Mouse (Mus musculus) granulocyte monocyte progenitor cell, adult 5-6 weeks (primary cell): Measurements from ENCODE around the gene Zfp385c. TPM values are rescaled to one million over a fixed set of nuclear protein-coding genes. Genes with fewer than 3 reads are reported as not detected.

Experiments
- ATAC-seq: replicated peaks from 2 replicates; pipeline ENCODE4 v1.8.0; 2016; ENCODE audit warnings: mild to moderate bottlenecking, moderate TSS enrichment, inconsistent platforms; ENCODE audit not compliant: poor library complexity, severe bottlenecking
- total RNA-seq, 2 experiments: library from RNA; stranded (forward) in 1 of 2; stranded (reverse) in 1 of 2; fragments of 200-712, 200-1000 nt in 1 of 2; fragments of >200 nt in 1 of 2; fragmentation: Nextera tagmentation in 1 of 2; gene quantifications; 2 replicates each; pipeline ENCODE4 v1.2.3; 2014 to 2017

The Zfp385c gene
- not detected in 2 replicates for total RNA-seq (2014; fragmentation: Nextera tagmentation)
- 0.26 TPM in 1 of 2 replicates, not detected in the other for total RNA-seq (2017)

DNA sequence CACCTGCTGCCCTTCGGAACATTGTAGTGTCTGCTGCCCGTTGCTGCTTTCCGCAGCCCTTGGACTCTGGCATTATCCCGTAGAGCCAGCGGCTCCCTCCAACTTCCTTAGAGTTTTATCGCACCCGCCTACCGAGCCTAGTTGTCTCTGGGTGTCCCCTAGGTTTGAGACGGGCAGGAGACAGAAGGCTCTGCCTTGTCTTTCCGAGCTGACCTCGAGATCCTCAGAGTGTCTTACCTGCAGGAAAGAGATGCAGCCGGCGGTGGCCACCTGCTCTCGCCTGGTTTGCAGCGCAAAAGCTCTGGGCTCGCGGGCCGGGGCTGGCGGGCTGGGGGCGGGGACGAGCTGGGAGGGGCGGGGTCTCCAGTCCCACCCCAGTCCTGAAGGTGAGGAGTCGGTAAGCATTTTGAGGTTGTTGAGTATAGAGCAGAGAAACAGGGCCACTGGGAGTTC lies at the start of gene Zfp385c:
Zfp385c (minus strand) TSS at position 292 of the 453 bp plus-strand sequence.
- ATAC-seq: peak; percentile 34; the same call in 1 of the 2 replicates

DNA sequence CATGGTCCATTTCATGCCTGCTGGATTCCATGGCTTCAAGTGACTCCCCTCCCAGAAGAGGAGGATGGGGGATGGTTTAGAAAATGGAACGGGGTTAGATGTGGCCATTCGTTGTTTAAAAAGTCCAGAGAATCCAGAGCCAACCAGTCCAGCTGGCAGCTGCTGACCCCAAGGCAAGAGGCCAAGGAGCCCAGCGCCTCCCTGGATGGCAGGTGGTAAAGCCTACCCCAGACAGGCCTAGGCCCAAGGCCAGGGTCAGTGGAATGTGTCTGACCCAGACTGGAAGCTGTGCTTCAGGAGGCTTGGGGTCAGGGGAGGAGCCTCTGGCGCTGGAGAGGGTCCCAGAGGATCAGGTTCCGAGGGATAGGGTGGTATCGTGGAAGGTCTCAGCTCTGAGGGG lies 49.1 kb upstream of the Zfp385c start:
- no peak for ATAC-seq

DNA sequence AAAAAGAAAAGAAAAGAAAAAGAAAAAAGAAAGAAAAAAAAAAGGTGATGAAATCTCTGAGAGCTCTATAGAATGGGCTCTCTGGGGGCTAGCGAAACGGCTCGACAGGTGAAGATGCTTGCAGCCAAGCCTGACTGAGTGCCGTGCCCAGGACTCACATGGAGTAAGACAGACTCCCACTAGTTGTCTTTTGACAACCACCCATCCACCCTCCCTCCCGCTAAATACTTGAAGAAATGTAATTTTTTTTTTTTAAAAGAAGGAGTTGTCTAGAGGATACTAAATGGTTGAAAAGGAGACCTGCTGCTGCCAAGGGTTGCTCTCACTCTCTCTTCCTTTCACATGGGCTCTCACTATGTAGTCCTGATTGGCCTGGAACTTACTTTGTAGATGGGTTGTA lies 46.5 kb upstream of the Zfp385c start:
- no peak for ATAC-seq

DNA sequence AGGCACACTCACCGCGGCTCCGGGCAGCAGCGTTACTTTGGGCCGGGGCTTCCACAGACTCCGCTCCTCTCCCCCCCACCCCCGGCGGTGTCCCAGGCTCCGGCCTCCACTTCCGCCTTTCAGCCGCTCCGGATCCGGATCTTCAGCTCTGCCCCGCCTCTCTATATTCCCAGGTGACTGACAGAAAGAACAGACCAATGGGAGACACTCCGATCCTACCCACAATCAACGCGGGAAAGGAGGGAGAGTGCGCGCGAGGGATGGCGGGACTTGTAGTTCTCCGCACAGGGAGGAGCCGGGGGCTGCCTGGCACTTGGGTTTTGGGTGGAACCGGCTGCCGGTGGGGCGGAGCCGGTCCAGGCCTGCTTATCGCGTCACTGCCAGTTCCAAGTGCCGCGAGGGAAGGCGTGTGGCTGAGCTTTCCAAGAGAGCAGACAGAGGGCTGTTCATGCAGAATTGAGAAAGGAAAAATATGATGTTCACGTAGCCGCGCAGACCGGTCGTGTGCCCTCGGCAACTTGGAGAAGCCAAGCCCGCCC lies 45.9 kb upstream of the Zfp385c start, which contains the start of gene Rab5c:
Rab5c (minus strand) TSS at position 150 of the 539 bp plus-strand sequence.
- ATAC-seq: peak; percentile 93

DNA sequence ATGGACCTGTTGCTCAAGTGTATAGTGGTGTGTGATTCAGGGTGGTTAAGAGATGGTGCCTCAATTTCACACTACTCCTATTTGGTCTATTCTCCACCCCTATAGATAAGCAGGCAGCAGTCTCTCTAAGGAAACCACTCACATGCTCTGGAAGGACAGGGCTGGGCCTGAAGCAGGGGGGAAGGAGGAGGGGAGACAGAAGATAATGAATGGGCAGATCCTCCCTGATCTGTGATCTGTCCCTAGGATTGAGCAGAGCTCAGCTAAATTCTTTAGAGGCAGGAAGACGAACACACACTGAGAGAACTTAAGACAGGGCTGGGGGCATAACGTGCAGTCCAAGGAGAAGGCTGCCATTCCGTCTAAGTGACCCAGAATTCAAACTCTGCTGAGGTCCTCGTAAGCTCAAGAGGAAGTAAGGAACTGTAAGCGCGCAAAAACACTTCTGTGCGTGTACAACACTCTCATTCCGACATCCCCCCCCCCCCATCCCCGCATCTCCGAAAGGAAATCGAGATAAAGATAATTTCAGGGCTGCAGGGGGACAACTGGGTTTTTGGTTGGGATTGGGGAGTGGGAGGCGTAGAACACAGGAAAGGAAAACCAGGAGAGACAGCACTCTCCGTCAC lies 45.0 kb upstream of the Zfp385c start:
- ATAC-seq: 0 out of 2 replicates have a peak, but pooled peaks have one; percentile 7

DNA sequence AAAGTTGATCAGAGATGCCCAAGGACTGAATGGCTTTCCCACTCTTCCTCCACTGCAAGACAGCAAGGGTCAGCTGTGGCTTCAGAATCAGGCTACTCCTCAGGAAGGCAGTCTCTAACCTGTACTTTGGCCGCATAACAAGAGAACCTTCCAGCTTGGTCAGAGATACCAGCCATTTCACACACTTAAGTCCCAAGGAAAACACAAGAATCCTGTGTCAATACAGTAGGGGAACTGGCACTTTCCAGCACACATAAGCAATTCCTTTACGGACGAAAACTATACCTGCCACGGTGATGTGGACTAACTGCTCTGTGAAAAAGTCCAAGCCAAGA lies 44.5 kb upstream of the Zfp385c start:
- ATAC-seq: no peak

DNA sequence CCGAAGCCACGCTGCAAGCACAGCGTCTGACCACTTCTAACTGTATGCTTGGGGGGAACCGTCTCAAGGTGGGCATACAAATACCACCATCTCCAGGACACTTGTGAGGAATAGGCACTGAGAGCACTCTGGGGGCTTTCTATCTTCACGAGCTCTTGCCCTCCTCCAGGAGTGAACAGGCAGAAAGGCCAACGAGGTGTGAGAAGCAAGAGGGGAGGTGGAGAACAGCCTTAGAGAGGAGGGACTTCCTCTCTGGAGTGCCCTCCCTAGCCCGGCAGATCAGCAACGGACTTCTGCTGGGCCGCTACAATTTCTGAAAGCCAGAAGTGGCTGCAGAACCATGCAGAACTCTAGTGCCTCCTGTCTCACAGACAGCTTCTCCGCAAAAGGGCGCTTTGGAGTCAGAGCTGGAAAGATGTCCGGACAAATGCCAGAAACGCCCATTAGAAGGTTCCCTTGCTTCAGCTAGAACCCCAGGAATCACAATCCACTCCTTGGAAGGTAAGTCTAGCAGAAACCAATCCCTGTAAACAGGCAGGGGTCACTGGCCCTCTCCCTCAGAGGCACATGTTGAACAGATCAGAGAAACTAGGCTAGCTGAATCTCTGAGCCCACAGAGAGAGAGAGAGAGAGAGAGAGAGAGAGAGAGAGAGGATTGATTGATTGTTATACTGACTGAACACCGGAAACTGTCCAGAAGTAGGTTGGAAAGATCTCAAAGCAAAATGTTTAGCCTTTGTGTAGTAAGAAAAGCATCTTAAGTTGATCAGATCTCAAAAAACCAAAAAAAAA lies 43.9 kb upstream of the Zfp385c start:
- 0 out of 2 replicates have a peak, but pooled peaks have one; percentile 16 for ATAC-seq

DNA sequence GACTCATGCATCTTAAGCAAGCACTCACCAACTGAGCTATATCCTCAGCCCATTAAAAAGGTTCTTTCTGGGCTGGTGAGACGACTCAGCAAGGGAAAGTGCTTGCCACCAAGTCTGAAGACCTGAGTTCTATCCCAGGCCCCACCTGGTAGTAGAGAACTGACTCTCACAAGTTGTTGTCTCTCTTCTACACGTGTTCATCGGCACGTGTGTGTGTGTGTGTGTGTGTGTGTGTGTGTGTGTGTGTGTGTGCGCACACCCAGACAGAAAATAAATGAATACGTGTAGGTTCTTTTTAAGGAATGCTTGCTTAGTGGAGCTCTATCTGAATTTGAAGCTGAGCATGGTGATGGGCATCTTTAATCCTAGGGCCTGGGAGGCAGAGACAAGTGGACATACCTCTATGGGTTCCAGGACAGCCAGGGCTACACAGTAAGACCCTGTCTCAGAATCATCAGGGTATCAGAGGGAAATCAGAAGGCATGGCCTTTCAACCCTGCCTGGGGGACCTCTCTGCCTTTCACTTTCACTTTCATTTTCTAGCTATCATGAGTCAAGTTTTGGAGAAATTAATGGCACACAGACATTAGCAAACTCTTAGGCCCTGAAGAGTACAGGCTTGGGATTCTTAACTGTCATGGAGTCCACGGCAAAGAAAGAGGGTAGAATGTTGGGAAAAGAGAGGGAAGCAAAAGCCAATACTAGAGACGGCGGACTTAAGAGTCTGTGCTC lies 43.0 kb upstream of the Zfp385c start:
- ATAC-seq: no peak

DNA sequence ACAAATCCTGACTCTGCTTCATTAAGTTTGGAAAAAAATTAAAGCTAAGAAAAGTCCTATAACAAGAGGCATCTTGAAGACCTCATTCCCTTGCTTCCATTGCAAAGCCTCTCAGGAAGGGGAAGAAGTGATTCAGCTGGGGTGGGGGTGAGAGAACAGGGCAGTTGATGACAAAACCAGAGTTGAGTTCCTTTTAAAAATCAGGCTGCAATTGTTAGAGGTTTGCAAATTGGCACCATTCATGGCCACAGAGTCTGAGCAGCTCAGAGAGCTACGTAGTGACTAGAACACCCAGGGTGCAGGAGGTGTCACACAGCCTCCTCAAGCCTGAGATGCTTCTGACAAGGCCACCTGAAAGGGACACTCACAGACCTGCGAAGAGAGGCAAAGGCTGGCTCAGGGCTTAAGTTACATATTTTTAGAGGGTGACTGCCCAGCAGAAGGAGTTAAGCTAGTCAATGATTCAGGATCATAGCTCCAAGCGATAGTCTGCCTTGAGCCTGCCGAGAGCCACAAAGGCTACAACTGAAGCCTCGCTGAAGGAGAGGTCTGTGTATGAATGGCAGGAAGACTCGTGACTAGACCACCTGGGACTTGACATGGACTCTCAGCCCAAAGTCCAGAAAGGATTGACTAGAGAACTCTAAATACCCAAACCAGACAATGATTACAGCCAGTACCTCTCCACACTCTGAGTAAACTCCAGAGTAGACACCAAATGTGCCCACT lies 38.4 kb upstream of the Zfp385c start:
- peak; percentile 37; the same call in 1 of the 2 replicates for ATAC-seq

DNA sequence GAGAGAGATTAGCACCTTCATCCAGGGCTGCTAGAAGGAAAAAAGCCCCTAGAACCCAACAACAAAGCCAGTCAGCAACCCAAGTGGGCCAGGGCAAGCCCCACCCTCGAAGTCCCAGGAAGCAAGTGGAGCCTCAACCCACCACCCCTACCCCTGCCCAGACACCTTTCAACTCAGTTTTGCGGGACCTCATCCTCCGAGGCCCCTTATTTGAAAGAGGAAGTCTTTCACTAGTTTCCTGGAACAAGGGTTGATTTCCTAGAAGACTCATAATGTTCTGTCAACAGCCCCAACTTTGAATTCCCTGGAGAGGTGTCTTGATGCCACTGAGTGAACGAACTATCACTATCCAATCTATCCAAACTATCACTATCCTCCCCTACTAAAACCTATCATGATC lies 37.7 kb upstream of the Zfp385c start:
- ATAC-seq: no peak

DNA sequence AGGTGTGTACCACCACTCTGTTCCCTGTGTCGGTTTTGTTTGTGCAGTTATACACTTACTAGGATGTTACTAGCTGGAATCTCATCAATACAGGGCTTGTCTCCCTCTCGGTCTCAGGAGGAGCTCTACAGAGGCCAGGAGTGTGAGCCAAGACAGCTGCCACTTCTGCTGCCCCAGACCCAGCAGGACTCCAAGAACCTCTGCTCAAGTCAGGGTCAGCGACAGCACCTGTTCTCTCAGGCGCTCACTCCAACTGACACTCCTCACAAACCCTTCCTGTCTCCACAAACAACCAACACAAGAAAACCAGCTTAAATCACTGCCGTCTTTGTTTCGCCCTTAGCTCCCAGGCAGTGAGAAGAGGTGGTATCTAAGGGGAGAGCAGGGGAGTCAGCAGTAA lies 36.3 kb upstream of the Zfp385c start:
- no peak for ATAC-seq

DNA sequence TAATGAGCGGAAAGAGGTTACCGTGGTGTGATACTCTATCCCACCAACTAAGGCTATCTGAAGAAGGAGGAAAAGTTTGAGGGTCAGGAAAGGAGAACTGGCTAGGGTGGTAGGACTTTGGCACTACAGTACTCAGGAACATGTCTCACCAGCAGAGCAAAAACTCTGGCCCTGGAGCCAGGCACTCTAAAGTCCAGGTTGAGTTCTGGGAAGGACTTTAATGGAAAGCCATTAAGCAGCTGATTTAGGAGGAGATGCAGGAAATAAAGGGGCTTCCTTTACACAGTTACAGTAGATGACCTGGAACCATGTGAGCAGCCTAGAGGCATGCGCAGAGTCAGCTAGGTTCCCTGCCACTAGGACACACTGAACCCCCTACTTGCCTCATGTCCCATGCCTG lies 34.9 kb upstream of the Zfp385c start:
- ATAC-seq: no peak

DNA sequence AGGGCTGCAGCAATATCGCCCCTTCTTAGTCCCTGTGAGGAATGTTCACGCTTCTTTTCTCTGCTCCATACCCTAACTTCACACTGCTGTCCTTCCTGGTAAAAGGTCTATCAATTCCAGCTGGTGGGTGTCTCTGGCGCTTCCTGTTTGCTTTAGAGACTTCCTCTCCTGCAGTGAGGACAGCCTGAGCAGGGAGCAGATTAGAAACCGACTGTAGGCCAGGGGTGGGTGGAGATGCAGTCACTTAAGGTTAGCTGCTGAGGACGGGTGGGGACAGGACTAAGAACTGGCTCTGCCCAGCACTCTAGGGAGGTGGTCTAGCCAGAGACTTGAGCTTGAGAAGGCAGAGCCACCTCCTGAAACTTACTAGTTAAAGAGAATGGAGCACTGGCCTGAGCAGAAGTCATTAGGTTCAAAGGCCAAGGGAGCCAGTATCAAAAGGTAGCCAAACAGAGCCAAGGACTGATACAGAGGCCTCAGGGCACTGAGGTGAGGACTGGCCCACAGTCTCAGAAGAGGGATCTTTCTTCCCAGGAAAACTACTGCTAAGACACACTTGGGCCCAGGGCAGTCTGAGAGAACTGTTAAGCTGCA lies 32.8 kb upstream of the Zfp385c start:
- ATAC-seq: peak; percentile 42

DNA sequence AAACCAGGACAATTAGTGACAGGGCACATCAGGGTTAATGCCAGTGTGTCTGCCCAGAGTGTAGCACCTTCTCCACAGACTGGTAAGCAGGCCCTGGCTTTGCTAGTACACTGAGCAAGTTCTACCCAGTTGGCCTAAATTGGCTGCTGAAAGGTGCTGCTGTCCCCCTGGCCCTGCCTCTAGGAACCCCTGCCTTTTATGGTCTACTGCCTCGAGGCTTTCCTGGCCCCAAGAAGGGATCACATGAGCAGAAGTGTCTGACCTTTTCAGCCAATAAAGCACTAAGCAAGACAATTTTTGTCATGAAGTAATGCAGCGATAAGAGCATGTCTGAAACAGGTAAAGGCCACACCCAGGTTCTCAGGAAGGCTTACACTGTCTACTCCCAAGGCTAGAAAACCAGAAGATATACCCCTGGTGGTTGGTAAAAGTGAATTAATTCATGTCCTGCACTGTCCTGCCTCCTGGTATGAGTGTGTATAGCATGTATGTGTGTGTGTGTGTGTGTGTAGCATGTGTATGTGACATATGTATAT lies 30.3 kb upstream of the Zfp385c start:
- no peak for ATAC-seq

DNA sequence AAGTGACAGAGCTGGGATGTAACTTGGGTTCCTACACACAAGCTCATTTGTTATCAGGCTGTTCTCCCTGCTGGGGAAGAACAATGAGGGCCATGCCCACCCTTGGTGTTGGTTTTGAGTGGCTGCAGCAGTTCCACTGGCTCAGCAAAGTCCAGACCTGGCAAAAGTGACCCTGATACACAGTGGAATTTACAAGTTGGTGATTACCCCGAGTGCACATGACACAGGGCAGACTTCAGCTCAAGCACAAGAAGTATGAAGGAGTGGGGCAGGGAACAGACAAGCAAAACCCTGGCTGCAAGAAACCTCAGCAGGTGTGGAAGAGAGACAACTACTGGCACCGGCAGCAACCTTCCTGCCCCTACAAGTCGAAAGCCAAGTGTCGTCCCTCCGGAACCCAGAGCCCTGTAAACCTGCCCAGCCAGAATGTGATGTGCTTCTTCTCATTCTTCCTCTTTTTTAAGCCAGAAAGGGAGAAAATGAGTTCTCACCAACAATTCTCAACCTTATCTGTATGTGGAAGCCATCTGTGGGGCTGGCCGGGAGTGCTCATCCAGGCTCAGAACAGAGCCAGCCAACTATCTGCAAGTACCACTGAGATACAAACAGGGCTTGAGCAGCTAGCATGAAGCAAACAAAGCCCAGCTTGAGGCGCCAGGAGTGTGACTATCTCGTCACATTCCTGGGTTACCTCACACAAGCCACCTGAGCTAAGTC lies 29.7 kb upstream of the Zfp385c start:
- ATAC-seq: peak; percentile 38; the same call in 1 of the 2 replicates

DNA sequence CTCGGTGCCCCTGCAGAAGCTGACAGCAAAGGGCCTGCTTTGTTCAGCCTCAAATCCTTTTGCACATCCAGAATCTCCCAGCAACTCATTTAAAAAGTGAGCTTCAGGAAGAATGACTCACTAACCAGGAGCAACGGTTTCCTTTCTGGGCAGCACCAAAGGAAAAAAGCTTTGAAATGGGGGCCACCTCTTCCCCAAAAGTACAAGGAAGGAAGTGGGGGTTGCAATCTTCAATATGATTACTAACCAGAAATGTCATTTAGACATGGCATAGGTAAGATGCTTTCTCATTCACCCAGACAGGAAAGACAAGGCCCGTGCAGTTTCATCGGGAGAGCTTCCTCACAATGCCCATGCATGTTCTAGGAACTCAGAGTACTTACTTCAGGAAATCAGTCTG lies 29.0 kb upstream of the Zfp385c start:
- peak; percentile 38 for ATAC-seq

DNA sequence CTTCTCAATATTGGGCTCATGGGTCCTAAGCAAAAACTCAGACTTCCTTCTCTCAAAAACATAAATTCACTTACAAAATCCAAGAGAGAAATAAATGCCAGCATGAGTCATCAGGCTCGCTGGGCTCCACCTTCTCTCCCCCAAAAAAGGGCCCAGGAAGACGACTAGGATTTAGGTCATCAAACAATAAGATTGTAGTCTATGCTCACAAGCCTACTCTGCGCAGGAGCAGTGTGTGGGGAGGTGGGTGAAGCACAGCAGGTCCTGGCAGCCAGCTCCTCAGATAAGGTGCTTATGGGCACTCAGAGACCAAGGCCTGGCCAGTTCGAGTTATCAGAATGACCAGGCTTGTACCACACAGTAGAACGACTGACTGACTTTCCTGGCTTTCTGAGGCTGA lies 28.1 kb upstream of the Zfp385c start:
- no peak for ATAC-seq

DNA sequence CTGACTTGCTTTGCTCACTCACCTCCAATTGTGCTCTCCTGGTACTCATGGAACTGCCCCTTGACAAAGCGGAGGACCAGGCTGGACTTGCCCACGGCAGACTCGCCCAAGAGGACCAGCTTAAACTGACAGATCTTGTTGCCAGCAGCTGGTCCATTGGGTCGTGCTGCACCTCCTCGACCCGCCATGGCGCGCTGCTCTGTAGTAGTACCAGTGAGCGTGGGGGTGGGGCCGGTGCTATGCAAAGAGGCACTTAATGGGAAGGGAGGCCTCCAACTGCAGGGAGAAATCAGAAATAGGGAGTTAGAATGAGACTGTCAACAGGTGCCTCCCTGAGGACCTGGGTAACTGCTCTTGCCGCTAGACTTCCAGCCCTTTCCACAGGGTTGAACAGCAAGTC lies 27.6 kb upstream of the Zfp385c start:
- no peak for ATAC-seq

DNA sequence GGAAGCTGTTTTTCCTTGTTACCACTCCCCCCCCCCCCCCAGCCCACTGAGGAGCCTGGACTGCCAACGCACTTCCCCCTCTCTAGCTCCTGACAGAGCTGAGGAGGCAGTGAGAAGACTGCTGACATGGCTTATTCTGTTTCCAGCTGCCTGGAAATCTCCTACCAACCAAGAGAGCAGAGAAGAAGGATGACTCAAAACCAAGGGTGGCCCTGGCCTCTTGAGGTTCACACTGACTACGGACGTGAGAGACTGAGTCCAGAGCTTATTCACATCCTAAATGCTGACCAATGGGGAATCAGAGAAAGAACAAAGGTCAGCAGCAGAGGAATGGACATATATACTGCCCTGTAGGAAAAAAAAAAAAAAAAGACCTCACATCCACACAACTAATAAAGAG lies 27.1 kb upstream of the Zfp385c start:
- ATAC-seq: no peak
